Mouse (Mus musculus) limb, embryonic 11.5 days (tissue): Measurements from ENCODE around the gene Fut1. TPM values are rescaled to one million over a fixed set of nuclear protein-coding genes. Genes with fewer than 3 reads are reported as not detected.

Experiments
- ATAC-seq: fragments of 200-750 bp; cut with Nextera tagmentation; 2 replicates; pipeline ENCODE4 v1.8.0; 2017; ENCODE audit warnings: low read depth; ENCODE audit not compliant: insufficient number of reproducible peaks, low FRiP score, low TSS enrichment
- DNase-seq: peaks from one replicate; pipeline ENCODE4 v3.0.0-alpha.2; 2015; ENCODE audit warnings: low spot score
- H3K27ac ChIP-seq: fragments of 300-500 bp; sonication (generic); replicated peaks from 2 replicates; pipeline ENCODE4 v1.5.1; 2014; ENCODE audit warnings: low read depth, mild to moderate bottlenecking, low read length
- H3K27me3 ChIP-seq: fragments of 300-500 bp; sonication (generic); 2 replicates; pipeline ENCODE4 v1.6.1; 2014; ENCODE audit warnings: mild to moderate bottlenecking, low read length, mixed read lengths; ENCODE audit not compliant: control insufficient read depth, insufficient read depth
- H3K36me3 ChIP-seq: fragments of 300-500 bp; sonication (generic); 2 replicates; pipeline ENCODE4 v1.6.1; 2014; ENCODE audit warnings: mild to moderate bottlenecking, low read length, moderate library complexity, mixed read lengths; ENCODE audit not compliant: control insufficient read depth, insufficient read depth
- H3K4me1 ChIP-seq: fragments of 300-500 bp; sonication (generic); 2 replicates; pipeline ENCODE4 v1.6.1; 2014; ENCODE audit warnings: low read length, mixed read lengths; ENCODE audit not compliant: control insufficient read depth, insufficient read depth
- H3K4me2 ChIP-seq: fragments of 300-500 bp; sonication (generic); 2 replicates; pipeline ENCODE4 v1.6.1; 2014; ENCODE audit warnings: low read depth, mild to moderate bottlenecking, moderate library complexity; ENCODE audit not compliant: severe bottlenecking
- H3K4me3 ChIP-seq: fragments of 300-500 bp; sonication (generic); 2 replicates; pipeline ENCODE4 v1.5.1; 2014; ENCODE audit warnings: low read depth, low read length
- H3K9ac ChIP-seq: fragments of 300-500 bp; sonication (generic); 2 replicates; pipeline ENCODE4 v1.6.1; 2014; ENCODE audit warnings: mild to moderate bottlenecking, low read length
- H3K9me3 ChIP-seq: fragments of 300-500 bp; sonication (generic); 2 replicates; pipeline ENCODE4 v1.6.1; 2016; ENCODE audit warnings: low read length; ENCODE audit not compliant: control insufficient read depth
- WGBS: fragments of 180-500 bp; shearing (Covaris S2); extraction: QIAGEN DNeasy Blood & Tissue Kit; methylation state at CpG from one replicate; pipeline ENCODE4 v1.1.7; 2014; 5-methylcytosine and 5-hydroxymethylcytosine counted together
- polyA plus RNA-seq: library from polyadenylated mRNA; unstranded; fragments of >200 nt; fragmentation: Nextera tagmentation; extraction: Ambion mirVana; gene quantifications from 2 replicates; pipeline ENCODE4 v1.2.1, GENCODE M21; 2014

The Fut1 gene
- polyA plus RNA-seq, 1 experiment from 2014 or later: 0.07 TPM

- Histone ChIP-seq H3K9ac (no peak overlapping the region), H3K4me3 (no peak overlapping the region), H3K4me2 (no peak overlapping the region), H3K36me3 (0 out of 2 replicates have a peak, but pooled peaks cover 2% of the 10 kb centered on the region), H3K27me3 (no peaks in the 10 kb centered on the region), H3K4me1 (peaks cover 17% of the 10 kb centered on the region), H3K9me3 (no peaks in the 10 kb centered on the region), H3K27ac (no peak overlapping the region)
- 75% methylated on average over 19 of the region's 19 CpGs for WGBS
- DNase-seq (no peak), ATAC-seq (no peak)
These were observed 23.3 kb downstream of the Fut1 start for GRCm38 (mm10) chr7:45640191-45640957.

- no peaks in the 10 kb centered on the region for H3K9me3 ChIP-seq
- ATAC-seq: no peak
- H3K36me3 ChIP-seq: no peaks in the 10 kb centered on the region
- no peak overlapping the region for H3K27ac ChIP-seq
- H3K4me1 ChIP-seq: peaks cover 17% of the 10 kb centered on the region
- no peak overlapping the region for H3K4me2 ChIP-seq
- H3K4me3 ChIP-seq: no peak overlapping the region
- H3K9ac ChIP-seq: no peak overlapping the region
- DNase-seq: no peak
- H3K27me3 ChIP-seq: no peaks in the 10 kb centered on the region
- WGBS: 66% methylated on average over 13 of the region's 17 CpGs
These were observed 24.4 kb downstream of the Fut1 start for GRCm38 (mm10) chr7:45641391-45642040.

DNA sequence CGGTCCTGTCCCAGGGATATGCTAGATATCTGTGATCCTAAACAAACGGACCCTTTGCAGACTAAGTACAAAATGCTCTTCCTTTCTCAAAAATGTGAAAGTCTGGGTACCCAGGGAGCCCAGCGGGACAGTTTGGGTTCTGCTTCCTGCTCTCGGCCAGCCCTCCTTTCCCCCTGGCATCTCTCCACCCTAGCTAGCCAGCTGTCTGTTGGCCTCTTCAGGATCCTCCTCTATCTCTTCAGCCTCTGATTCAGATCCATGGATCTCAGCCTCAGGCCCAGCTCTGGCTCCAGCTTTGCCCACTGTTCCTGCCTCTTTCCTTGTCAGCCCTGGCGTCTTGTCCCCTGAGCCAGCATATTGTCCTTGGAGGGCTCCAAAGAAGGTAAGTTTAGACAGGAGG is 25.0 kb downstream of the Fut1 start:
- H3K9ac ChIP-seq: no peak overlapping the region
- H3K4me1 ChIP-seq: peaks cover 17% of the 10 kb centered on the region
- H3K4me3 ChIP-seq: no peak overlapping the region
- H3K36me3 ChIP-seq: no peaks in the 10 kb centered on the region
- ATAC-seq (no peak), DNase-seq (no peak)
- H3K27ac ChIP-seq: no peak overlapping the region
- 88% methylated on average over 5 of the region's 5 CpGs for WGBS
- peak overlapping the region; percentile 68 for H3K4me2 ChIP-seq
- H3K9me3 ChIP-seq: no peaks in the 10 kb centered on the region
- H3K27me3 ChIP-seq: no peaks in the 10 kb centered on the region

GRCm38 (mm10) chr7:45642503-45643255 is 25.6 kb downstream of the Fut1 start:
- Histone ChIP-seq H3K4me2 (peak overlapping the region; percentile 68), H3K4me3 (peak overlapping the region; percentile 41), H3K36me3 (no peaks in the 10 kb centered on the region), H3K4me1 (peaks cover 17% of the 10 kb centered on the region), H3K9me3 (no peaks in the 10 kb centered on the region), H3K27ac (peak overlapping the region; percentile 88), H3K9ac (peak overlapping the region; percentile 78), H3K27me3 (no peaks in the 10 kb centered on the region)
- DNase-seq (no peak), ATAC-seq (no peak)
- 40% methylated on average over 16 of the region's 16 CpGs for WGBS

- Histone ChIP-seq H3K4me3 (peak overlapping the region; percentile 41), H3K27ac (peak overlapping the region; percentile 88), H3K9me3 (no peaks in the 10 kb centered on the region), H3K4me2 (peak overlapping the region; percentile 68), H3K9ac (peak overlapping the region; percentile 78), H3K27me3 (no peaks in the 10 kb centered on the region), H3K36me3 (no peaks in the 10 kb centered on the region), H3K4me1 (peaks cover 15% of the 10 kb centered on the region)
- WGBS: under 1% methylated on average over 28 of the region's 28 CpGs
- peak; percentile 97 for DNase-seq
- peak; percentile 92 for ATAC-seq
These were observed 26.5 kb downstream of the Fut1 start for GRCm38 (mm10) chr7:45643441-45644178.

DNA sequence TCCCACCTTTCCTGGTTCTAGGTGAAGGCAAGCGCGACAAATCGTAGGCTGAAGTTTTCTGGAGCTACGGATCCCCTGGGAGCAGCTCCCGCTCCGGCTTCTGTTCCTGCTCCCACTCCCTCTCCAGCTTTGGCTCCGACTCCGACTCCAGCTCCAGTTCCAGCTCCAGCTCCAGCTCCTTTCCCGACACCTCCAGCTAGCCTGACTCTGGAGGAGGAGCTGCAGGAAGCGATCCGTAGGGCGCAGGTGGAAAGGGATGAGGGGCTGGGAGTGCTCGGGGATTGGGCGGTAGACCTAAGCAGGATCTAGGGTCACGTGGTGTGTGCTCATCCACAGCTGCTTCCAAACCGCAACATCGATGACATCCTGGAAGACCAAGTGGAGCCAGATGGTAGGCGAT is 27.1 kb downstream of the Fut1 start:
- no peak overlapping the region; the same call in 1 of the 2 replicates for H3K27ac ChIP-seq
- H3K9me3 ChIP-seq: no peaks in the 10 kb centered on the region
- peak; percentile 65 for DNase-seq
- H3K4me3 ChIP-seq: peak overlapping the region; percentile 31
- H3K4me1 ChIP-seq: peaks cover 13% of the 10 kb centered on the region
- H3K4me2 ChIP-seq: peak overlapping the region; percentile 65
- no peaks in the 10 kb centered on the region for H3K36me3 ChIP-seq
- H3K9ac ChIP-seq: peak overlapping the region; percentile 43; the same call in 1 of the 2 replicates
- WGBS: 3% methylated on average over 18 of the region's 18 CpGs
- no peaks in the 10 kb centered on the region for H3K27me3 ChIP-seq
- ATAC-seq: no peak

DNA sequence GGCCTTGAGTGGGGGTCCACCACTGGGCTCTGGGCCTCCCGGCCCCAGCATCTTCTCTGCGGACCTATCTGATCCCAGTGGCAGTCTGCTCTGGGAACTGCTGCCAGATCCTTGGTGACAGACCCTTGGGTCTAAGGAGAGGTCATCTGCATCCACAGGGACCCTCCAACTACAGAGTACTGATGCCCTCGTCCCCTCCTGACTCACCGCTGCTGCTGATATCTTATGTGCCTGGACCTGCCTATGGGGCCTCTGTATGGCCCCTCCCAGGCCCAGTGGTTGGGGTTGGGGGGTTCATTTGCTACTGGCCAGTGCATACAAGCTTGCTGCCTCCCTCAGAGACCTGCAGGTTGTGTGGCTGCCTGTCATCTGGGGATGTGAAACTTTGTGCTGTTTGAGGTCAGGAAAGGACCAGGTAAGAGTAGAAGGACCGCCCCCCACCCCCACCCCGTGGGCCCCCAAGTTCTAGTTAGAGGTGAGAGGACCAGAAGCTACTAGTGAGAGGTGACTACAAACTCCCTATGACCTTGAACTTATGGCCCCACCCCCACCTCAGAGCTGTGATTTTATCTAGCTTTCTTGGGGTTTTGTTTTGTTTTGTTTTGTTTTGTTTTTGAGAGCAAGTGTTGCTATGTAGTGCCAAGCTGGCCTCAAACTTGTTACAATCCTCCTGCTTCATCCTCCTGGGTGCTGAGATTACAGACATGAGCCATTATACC is 27.9 kb downstream of the Fut1 start:
- no peak for ATAC-seq
- Histone ChIP-seq H3K27ac (no peak overlapping the region), H3K4me1 (peaks cover 11% of the 10 kb centered on the region), H3K27me3 (no peaks in the 10 kb centered on the region), H3K4me3 (0 out of 2 replicates have a peak overlapping the region, but pooled peaks have one; percentile 31), H3K9ac (no peak overlapping the region), H3K4me2 (peak overlapping the region; percentile 65; the same call in 1 of the 2 replicates), H3K9me3 (no peaks in the 10 kb centered on the region), H3K36me3 (no peaks in the 10 kb centered on the region)
- DNase-seq: no peak
- WGBS: 64% methylated on average over 6 of the region's 6 CpGs
